Mouse (Mus musculus): ENCODE measurements around the gene Tbx2. TPM values are rescaled to one million over a fixed set of nuclear protein-coding genes. Genes with fewer than 3 reads are reported as not detected.

Tbx2 gene
- total and polyA plus RNA-seq, 3 experiments: 0.01 TPM; not detected in 2

GRCm38 (mm10) chr11:85884498-85884897 is 52.1 kb downstream of the Tbx2 start:
- Histone ChIP-seq H3K27me3 (ENCODE audit: control insufficient read depth in 1 of 2, insufficient read depth in 2 of 2, low read length in 2 of 2) (peaks cover 1 to 6% of the 10 kb centered on the region in 2 experiments; a peak in 2 of 4 replicates), H3K27ac (ENCODE audit: control insufficient read depth, low read depth, low read length) (no peak overlapping the region), H3K36me3 (ENCODE audit: control insufficient read depth in 1 of 2, insufficient read depth in 2 of 2, low read length in 2 of 2) (no peaks in the 10 kb centered on the region), H3K79me2 (ENCODE audit: control insufficient read depth, insufficient read depth, low read length, poor library complexity) (no peaks in the 10 kb centered on the region), H3K4me3 (ENCODE audit: control insufficient read depth in 1 of 2, insufficient read depth in 1 of 2, low read depth in 2 of 2, low read length in 2 of 2) (no peak overlapping the region), H3K4me1 (ENCODE audit: control insufficient read depth in 1 of 2, insufficient read depth in 2 of 2, low read length in 2 of 2) (no peaks in the 10 kb centered on the region), H3K9ac (ENCODE audit: control insufficient read depth, low read depth, low read length, poor library complexity, severe bottlenecking) (no peak overlapping the region), H3K9me3 (replicated peaks; ENCODE audit: insufficient read depth, low read length) (no peaks in the 10 kb centered on the region)
- no peak for DNase-seq (ENCODE audit: low read depth, low spot score)
- TF ChIP-seq POLR2AphosphoS2 (IDR thresholded peaks at IDR 0.05; ENCODE audit: low read length) (no peak), MEF2A (IDR thresholded peaks at IDR 0.05; ENCODE audit: extremely low read depth, insufficient replicate concordance, low read depth, low read length, poor library complexity, severe bottlenecking) (no peak), CHD1 (IDR thresholded peaks at IDR 0.05; ENCODE audit: low read depth, low read length) (no peak), EP300 (IDR thresholded peaks at IDR 0.05; ENCODE audit: low read depth in 1 of 2, low read length in 2 of 2) (no peak)

- no peaks in the 10 kb centered on the region for H3K36me3 ChIP-seq (ENCODE audit: control insufficient read depth in 1 of 2, insufficient read depth in 2 of 2, low read length in 2 of 2)
- H3K9me3 ChIP-seq (replicated peaks; ENCODE audit: insufficient read depth, low read length): no peaks in the 10 kb centered on the region
- peaks cover 1 to 6% of the 10 kb centered on the region in 2 experiments; a peak in 2 of 4 replicates for H3K27me3 ChIP-seq (ENCODE audit: control insufficient read depth in 1 of 2, insufficient read depth in 2 of 2, low read length in 2 of 2)
- H3K9ac ChIP-seq (ENCODE audit: control insufficient read depth, low read depth, low read length, poor library complexity, severe bottlenecking): no peak within 1 kb of the TSS
- H3K4me3 ChIP-seq (ENCODE audit: control insufficient read depth in 1 of 2, insufficient read depth in 1 of 2, low read depth in 2 of 2, low read length in 2 of 2): no peak within 1 kb of the TSS
- DNase-seq (ENCODE audit: low read depth, low spot score): no peak
- no peaks in the 10 kb centered on the region for H3K4me1 ChIP-seq (ENCODE audit: control insufficient read depth in 1 of 2, insufficient read depth in 2 of 2, low read length in 2 of 2)
- no peaks in the 10 kb centered on the region for H3K79me2 ChIP-seq (ENCODE audit: control insufficient read depth, insufficient read depth, low read length, poor library complexity)
- TF ChIP-seq MEF2A (IDR thresholded peaks at IDR 0.05; ENCODE audit: extremely low read depth, insufficient replicate concordance, low read depth, low read length, poor library complexity, severe bottlenecking) (no peak), GABPA (IDR thresholded peaks at IDR 0.05; ENCODE audit: low read depth, low read length) (no peak), POLR2AphosphoS2 (IDR thresholded peaks at IDR 0.05; ENCODE audit: low read length) (no peak), MYC (IDR thresholded peaks at IDR 0.05; ENCODE audit: low read depth, low read length) (no peak), MXI1 (IDR thresholded peaks at IDR 0.05; ENCODE audit: low read depth, low read length) (no peak), EP300 (IDR thresholded peaks at IDR 0.05; ENCODE audit: low read depth in 1 of 2, low read length in 2 of 2) (no peak), CHD1 (IDR thresholded peaks at IDR 0.05; ENCODE audit: low read depth, low read length) (no peak), USF1 (IDR thresholded peaks at IDR 0.05; ENCODE audit: low read depth, low read length) (no peak), GATA1 (IDR thresholded peaks at IDR 0.05; ENCODE audit: low read depth, low read length) (no peak), NELFE (IDR thresholded peaks at IDR 0.05; ENCODE audit: low read depth, low read length) (no peak)
- no peak within 1 kb of the TSS for H3K27ac ChIP-seq (ENCODE audit: control insufficient read depth, low read depth, low read length)
These were observed 53.5 kb downstream of the Tbx2 start, which contains the start of gene Tbx4 for GRCm38 (mm10) chr11:85885665-85886428. TSS of gene Tbx4 (plus strand) at chr11:85886422.

- TF ChIP-seq NRF1 (IDR thresholded peaks at IDR 0.05; ENCODE audit: insufficient read depth, low read depth, low read length, poor library complexity, severe bottlenecking) (no peak), POLR2A (IDR thresholded peaks at IDR 0.05; ENCODE audit: control insufficient read depth in 1 of 2, insufficient read depth in 1 of 2, low read depth in 1 of 2, low read length in 2 of 2, poor library complexity in 1 of 2) (no peak), ZMIZ1 (IDR thresholded peaks at IDR 0.05; ENCODE audit: low read depth, low read length) (no peak), MAZ (IDR thresholded peaks at IDR 0.05; ENCODE audit: low read depth, low read length) (no peak), CHD1 (IDR thresholded peaks at IDR 0.05; ENCODE audit: low read depth, low read length) (no peak), MAX (IDR thresholded peaks at IDR 0.05; ENCODE audit: low read length) (no peak), CTCF (IDR thresholded peaks at IDR 0.05 in 2 of 3, conservative IDR thresholded peaks at IDR 0.05 in 1 of 3; ENCODE audit: control insufficient read depth in 1 of 3, insufficient read depth in 1 of 3, low read depth in 2 of 3, low read length in 3 of 3, poor library complexity in 1 of 3, severe bottlenecking in 1 of 3) (no peak), MYB (IDR thresholded peaks at IDR 0.05; ENCODE audit: low read depth, low read length) (no peak), E2F4 (IDR thresholded peaks at IDR 0.05; ENCODE audit: borderline replicate concordance, low read depth, low read length) (no peak), USF2 (IDR thresholded peaks at IDR 0.05; ENCODE audit: borderline replicate concordance in 1 of 2, insufficient read depth in 1 of 2, low read depth in 1 of 2, low read length in 2 of 2) (no peak), POLR2AphosphoS5 (IDR thresholded peaks at IDR 0.05; ENCODE audit: borderline replicate concordance, low read depth, low read length) (no peak), ETS1 (IDR thresholded peaks at IDR 0.05; ENCODE audit: low read depth, low read length) (no peak), CHD2 (IDR thresholded peaks at IDR 0.05; ENCODE audit: low read length) (no peak), BHLHE40 (IDR thresholded peaks at IDR 0.05; ENCODE audit: borderline replicate concordance, low read depth, low read length) (no peak), ZNF384 (IDR thresholded peaks at IDR 0.05; ENCODE audit: low read depth, low read length) (no peak)
- Histone ChIP-seq H3K4me3 (ENCODE audit: control insufficient read depth in 1 of 2, insufficient read depth in 1 of 2, low read depth in 2 of 2, low read length in 2 of 2) (no peak overlapping the region), H3K36me3 (ENCODE audit: control insufficient read depth in 1 of 2, insufficient read depth in 2 of 2, low read length in 2 of 2) (no peaks in the 10 kb centered on the region), H3K79me2 (ENCODE audit: control insufficient read depth, insufficient read depth, low read length, poor library complexity) (no peaks in the 10 kb centered on the region), H3K27me3 (ENCODE audit: control insufficient read depth in 1 of 2, insufficient read depth in 2 of 2, low read length in 2 of 2) (peaks cover 0 to 6% of the 10 kb centered on the region in 2 experiments; a peak in 2 of 4 replicates), H3K9me3 (replicated peaks; ENCODE audit: insufficient read depth, low read length) (no peaks in the 10 kb centered on the region), H3K9ac (ENCODE audit: control insufficient read depth, low read depth, low read length, poor library complexity, severe bottlenecking) (no peak overlapping the region), H3K4me1 (ENCODE audit: control insufficient read depth in 1 of 2, insufficient read depth in 2 of 2, low read length in 2 of 2) (no peaks in the 10 kb centered on the region), H3K27ac (ENCODE audit: control insufficient read depth, low read depth, low read length) (no peak overlapping the region)
- no peak for DNase-seq (ENCODE audit: low read depth, low spot score)
These were observed 54.1 kb downstream of the Tbx2 start for GRCm38 (mm10) chr11:85886429-85886785.

Measured in MEL (cell line).